Mouse (Mus musculus): ENCODE results near the gene Cst11. TPM values are rescaled to one million over a fixed set of nuclear protein-coding genes. Genes with fewer than 3 reads are reported as not detected.
A peak's percentile ranks its signal among the peaks of the same experiment; 100 is the strongest.
"Not testable (repeated sequence)": the region's sequence is repeated elsewhere in the genome, so short reads cannot be mapped to it uniquely, and the experiment has no call there.

Cst11 gene
- polyA plus RNA-seq (2016; fragmentation: Nextera tagmentation; extraction: Ambion mirVana): not detected in 2 replicates

DNA sequence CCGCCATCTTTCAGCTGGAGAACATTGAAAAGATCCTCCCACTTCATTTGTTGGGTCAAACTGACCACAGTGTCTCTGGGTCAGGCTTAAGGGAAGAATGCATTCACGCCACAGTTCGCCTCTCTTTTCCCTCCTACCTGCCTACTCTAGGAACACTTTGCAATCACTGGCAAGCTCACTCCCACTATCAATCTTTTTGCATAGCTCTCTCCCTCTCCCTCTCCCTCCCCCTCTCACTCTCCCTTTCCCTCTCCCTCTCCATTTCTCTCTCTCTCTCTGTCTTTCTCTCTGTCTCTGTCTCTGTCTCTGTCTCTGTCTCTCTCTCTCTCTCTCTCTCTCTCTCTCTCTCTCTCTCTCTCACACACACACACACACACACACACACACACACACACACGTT is at the start of gene Cst11:
Cst11 (minus strand) TSS at position 101 of the 400 bp plus-strand sequence.
- H3K9me3 ChIP-seq; H3K36me3 ChIP-seq (replicated peaks); H3K27ac ChIP-seq (replicated peaks); H3K27me3 ChIP-seq (replicated peaks; ENCODE audit: low read depth, poor library complexity, severe bottlenecking); H3K4me3 ChIP-seq; DNase-seq (ENCODE audit: low spot score); H3K4me1 ChIP-seq: not testable (repeated sequence)
- 85% methylated on average over 4 of the region's 4 CpGs for WGBS

DNA sequence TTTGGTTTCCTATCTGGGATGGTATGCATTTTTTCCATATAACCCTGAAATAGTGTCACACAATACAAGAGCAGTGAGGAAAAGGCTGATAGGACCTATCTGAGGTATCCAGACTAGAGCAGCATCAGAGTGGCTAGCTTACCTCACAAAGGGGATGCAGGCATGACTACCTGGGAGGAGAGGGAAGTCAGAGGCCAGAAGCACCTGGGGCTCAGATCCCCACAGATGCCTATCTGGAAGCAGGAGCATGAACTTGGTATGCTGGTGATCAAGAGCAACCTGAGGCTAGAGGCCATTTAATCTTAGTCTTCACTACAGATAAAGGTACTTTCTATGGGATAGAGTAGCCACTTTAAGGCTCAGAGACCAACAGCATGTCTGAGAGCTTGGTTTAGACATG is 48.6 kb upstream of the Cst11 start, which contains the start of gene Cst13:
Cst13 (plus strand) TSS at position 173 of the 400 bp plus-strand sequence.
- no peaks in the 10 kb centered on the region for H3K9me3 ChIP-seq
- no peak within 1 kb of the TSS for H3K4me3 ChIP-seq
- no peak for DNase-seq (ENCODE audit: low spot score)
- no peaks in the 10 kb centered on the region for H3K27me3 ChIP-seq (replicated peaks; ENCODE audit: low read depth, poor library complexity, severe bottlenecking)
- H3K27ac ChIP-seq (replicated peaks): no peak within 1 kb of the TSS
- no peaks in the 10 kb centered on the region for H3K36me3 ChIP-seq (replicated peaks)
- no peaks in the 10 kb centered on the region for H3K4me1 ChIP-seq

DNA sequence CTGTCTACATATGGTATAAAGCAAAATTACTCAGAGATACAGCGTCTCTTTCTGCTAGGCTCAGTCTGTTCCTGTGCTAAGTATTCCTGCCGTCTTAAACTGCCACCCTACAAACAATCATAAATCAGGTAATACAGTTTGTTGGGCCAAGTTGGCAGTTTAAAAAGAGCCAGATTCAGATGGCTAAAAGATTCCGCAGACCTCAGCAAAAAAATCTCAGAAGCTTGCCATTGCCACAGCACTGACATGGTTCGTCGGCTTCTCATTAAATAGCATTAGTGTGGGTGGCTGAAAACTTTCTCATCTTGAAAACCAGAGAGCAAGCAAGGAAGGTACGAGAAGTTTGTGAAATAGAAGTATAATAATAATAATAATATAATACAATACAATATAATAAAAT is 35.4 kb upstream of the Cst11 start:
- Histone ChIP-seq H3K36me3 (replicated peaks) (no peaks in the 10 kb centered on the region), H3K4me1 (no peaks in the 10 kb centered on the region), H3K27ac (replicated peaks) (no peak overlapping the region), H3K9me3 (no peaks in the 10 kb centered on the region), H3K27me3 (replicated peaks; ENCODE audit: low read depth, poor library complexity, severe bottlenecking) (no peaks in the 10 kb centered on the region), H3K4me3 (no peak overlapping the region)
- 81% methylated on average over 6 of the region's 6 CpGs for WGBS
- DNase-seq (ENCODE audit: low spot score): no peak

GRCm38 (mm10) chr2:148801491-148801921 is 30.2 kb upstream of the Cst11 start:
- H3K27ac ChIP-seq (replicated peaks): no peak overlapping the region
- H3K4me3 ChIP-seq: no peak overlapping the region
- H3K9me3 ChIP-seq: no peaks in the 10 kb centered on the region
- no peaks in the 10 kb centered on the region for H3K4me1 ChIP-seq
- DNase-seq (ENCODE audit: low spot score): no peak
- WGBS: 68% methylated on average over 3 of the region's 3 CpGs
- no peaks in the 10 kb centered on the region for H3K36me3 ChIP-seq (replicated peaks)
- no peaks in the 10 kb centered on the region for H3K27me3 ChIP-seq (replicated peaks; ENCODE audit: low read depth, poor library complexity, severe bottlenecking)

- Histone ChIP-seq H3K27me3 (replicated peaks; ENCODE audit: low read depth, poor library complexity, severe bottlenecking) (no peaks in the 10 kb centered on the region), H3K36me3 (replicated peaks) (no peaks in the 10 kb centered on the region), H3K9me3 (no peaks in the 10 kb centered on the region), H3K4me3 (no peak within 1 kb of the TSS), H3K4me1 (no peaks in the 10 kb centered on the region), H3K27ac (replicated peaks) (no peak within 1 kb of the TSS)
- no peak for DNase-seq (ENCODE audit: low spot score)
- 89% methylated on average over 1 of the region's 1 CpGs for WGBS
These were observed 27.2 kb upstream of the Cst11 start, which contains the start of gene Cst8 for GRCm38 (mm10) chr2:148798485-148798884. Cst8 (plus strand) TSS chr2:148798785.

GRCm38 (mm10) chr2:148789142-148789541 is 17.8 kb upstream of the Cst11 start, which contains the start of gene Cst12:
Cst12 (plus strand) TSS chr2:148789361.
- WGBS: 90% methylated on average over 6 of the region's 6 CpGs
- no peak for DNase-seq (ENCODE audit: low spot score)

DNA sequence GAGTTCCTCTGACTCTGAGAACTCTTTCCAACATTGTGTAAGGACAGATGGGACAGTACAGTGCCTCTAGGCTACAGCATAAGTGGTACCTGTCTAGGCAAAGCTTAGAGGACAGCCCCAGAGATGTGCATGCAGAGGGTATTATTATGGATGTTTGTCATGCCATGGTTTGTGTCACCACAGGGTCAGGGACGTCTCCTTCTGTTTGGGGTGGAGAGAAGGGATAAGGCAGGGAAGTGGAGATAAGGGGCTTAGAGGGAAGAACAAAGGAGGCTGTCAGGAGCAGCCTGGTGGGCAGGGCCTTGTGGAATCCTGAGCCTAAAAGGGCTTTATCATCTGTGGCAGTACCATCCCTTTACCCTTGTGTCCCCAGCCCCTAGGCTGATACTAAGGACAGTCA is 10.4 kb upstream of the Cst11 start, which contains the start of gene 8030411F24Rik:
8030411F24Rik (plus strand) TSS at position 301 of the 400 bp plus-strand sequence.
- Histone ChIP-seq H3K27me3 (replicated peaks; ENCODE audit: low read depth, poor library complexity, severe bottlenecking) (no peaks in the 10 kb centered on the region), H3K4me3 (no peak within 1 kb of the TSS), H3K4me1 (no peaks in the 10 kb centered on the region), H3K27ac (replicated peaks) (no peak within 1 kb of the TSS), H3K9me3 (no peaks in the 10 kb centered on the region), H3K36me3 (replicated peaks) (no peaks in the 10 kb centered on the region)
- WGBS: 6% methylated on average over 1 of the region's 1 CpGs
- DNase-seq (ENCODE audit: low spot score): no peak

More at GRCm38 (mm10) chr2:148789142-148789541, 17.8 kb upstream of the Cst11 start, which contains the start of gene Cst12:
- no peaks in the 10 kb centered on the region for H3K27me3 ChIP-seq (replicated peaks; ENCODE audit: low read depth, poor library complexity, severe bottlenecking)
- H3K36me3 ChIP-seq (replicated peaks): no peaks in the 10 kb centered on the region
- H3K9me3 ChIP-seq: no peaks in the 10 kb centered on the region
- H3K4me3 ChIP-seq: no peak within 1 kb of the TSS
- no peak within 1 kb of the TSS for H3K27ac ChIP-seq (replicated peaks)
- no peaks in the 10 kb centered on the region for H3K4me1 ChIP-seq

DNA sequence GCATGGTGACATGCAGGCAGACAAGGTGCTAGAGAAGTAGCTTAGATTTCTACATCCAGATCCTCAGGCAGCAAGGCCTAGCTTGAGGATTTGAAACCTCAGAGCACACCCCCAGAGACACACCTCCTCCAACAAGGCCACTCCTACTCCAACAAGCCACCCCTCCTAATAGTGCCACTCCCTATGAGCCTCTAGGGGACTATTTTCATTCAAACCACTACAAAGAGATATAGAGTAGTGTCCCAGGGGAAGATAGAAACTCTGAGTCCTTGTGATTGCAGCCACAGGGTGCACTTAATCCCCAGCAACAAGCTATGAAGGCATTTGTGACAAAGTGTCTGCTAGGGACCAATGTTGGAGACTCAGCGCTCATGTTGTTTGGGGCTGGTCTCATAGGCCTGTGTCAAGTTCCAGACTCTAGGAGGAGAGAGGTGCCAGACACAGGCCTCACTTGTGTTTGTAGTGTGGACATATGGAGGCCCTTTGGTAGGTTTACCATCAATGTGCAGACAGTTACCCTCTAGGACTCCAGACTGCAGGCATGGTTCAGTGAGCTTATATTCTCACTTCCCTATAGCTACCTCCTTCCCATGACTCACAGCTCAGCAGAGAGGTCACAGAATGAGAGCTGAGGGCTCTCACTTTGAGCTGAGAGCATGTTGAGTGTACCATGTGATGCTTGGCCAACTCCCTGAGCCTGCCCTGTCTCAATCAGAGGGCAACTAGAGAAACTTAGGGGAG is 7.5 kb downstream of the Cst11 start:
- H3K4me3 ChIP-seq: no peak overlapping the region
- no peaks in the 10 kb centered on the region for H3K36me3 ChIP-seq (replicated peaks)
- WGBS: 88% methylated on average over 1 of the region's 1 CpGs
- no peaks in the 10 kb centered on the region for H3K9me3 ChIP-seq
- no peak overlapping the region for H3K27ac ChIP-seq (replicated peaks)
- no peaks in the 10 kb centered on the region for H3K4me1 ChIP-seq
- no peak for DNase-seq (ENCODE audit: low spot score)
- no peaks in the 10 kb centered on the region for H3K27me3 ChIP-seq (replicated peaks; ENCODE audit: low read depth, poor library complexity, severe bottlenecking)

DNA sequence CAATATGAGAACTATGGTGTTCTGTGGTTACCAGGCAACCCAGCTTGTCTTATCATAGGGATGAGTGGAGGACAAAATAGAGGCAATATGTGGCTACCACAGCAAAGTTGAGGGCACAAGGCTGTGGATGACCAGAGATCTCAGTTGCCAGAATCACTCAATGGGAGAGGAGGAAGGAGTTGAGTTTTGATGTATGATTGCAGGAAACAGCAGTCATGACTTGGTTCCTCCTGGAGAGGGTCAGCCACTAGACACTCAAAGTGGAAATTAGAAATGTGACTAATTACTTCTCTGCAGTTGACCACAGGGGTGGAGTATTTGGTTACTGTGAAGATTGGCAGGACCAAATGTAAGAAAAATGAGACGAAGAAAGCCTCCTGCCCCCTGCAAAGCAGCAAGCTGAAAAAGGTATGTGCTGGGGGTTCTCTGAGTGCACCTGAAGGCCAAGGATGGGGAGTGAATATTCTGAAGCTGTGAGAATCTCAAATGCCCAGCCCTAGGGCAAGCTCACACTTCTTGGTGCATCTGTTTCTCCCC is 16.9 kb downstream of the Cst11 start:
- H3K27ac ChIP-seq (replicated peaks): no peak overlapping the region
- H3K36me3 ChIP-seq (replicated peaks): no peaks in the 10 kb centered on the region
- no peak for DNase-seq (ENCODE audit: low spot score)
- H3K9me3 ChIP-seq: no peaks in the 10 kb centered on the region
- no peak overlapping the region for H3K4me3 ChIP-seq
- WGBS: 74% methylated on average over 1 of the region's 1 CpGs
- no peaks in the 10 kb centered on the region for H3K4me1 ChIP-seq
- no peaks in the 10 kb centered on the region for H3K27me3 ChIP-seq (replicated peaks; ENCODE audit: low read depth, poor library complexity, severe bottlenecking)

DNA sequence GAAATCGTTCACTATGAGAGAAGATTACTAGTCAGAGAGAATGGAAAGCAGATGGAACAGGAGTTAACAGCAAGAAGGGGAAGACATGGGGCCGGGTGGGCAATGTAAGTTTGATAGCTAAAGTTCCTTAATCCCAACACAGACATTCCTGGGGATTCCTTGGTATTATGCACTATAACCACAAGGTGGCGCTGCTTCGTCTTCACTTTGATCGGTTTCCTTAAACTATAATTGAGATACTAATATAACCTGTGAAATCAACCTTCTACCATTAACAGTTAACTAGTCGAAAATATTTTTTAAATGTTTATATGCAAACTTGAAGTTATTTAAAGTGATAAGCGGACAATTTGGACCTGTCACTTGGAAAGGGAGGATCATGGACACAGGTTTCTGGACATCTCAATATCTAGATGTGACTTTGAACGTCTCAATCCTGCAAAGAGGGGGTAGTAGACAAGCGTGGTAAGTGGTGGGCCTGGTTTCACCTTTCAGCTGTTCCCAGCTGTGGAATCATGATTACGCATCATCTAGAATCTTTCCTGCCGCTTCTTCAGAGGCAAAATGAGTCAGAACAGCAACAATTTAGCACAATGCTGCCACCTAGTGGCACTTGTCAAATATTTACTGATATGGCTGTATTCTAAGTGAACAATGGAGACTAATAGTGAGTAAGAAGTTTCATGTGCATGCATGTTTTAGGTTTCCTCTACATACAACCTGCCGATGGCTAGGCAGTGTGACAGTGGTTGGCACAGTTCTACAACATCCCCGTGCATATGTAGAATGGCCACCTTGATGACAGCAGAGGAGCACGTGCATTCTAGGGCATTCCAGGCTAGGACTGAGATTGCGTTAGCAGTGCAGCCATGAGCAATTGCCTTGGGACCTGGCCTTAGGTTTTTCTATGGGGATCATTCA is 19.1 kb downstream of the Cst11 start:
- no peaks in the 10 kb centered on the region for H3K27me3 ChIP-seq (replicated peaks; ENCODE audit: low read depth, poor library complexity, severe bottlenecking)
- no peaks in the 10 kb centered on the region for H3K36me3 ChIP-seq (replicated peaks)
- no peak overlapping the region for H3K27ac ChIP-seq (replicated peaks)
- H3K9me3 ChIP-seq: no peaks in the 10 kb centered on the region
- DNase-seq (ENCODE audit: low spot score): peak; percentile 67
- peak overlapping the region; percentile 46 for H3K4me3 ChIP-seq
- H3K4me1 ChIP-seq: no peaks in the 10 kb centered on the region
- WGBS: 18% methylated on average over 15 of the region's 15 CpGs

GRCm38 (mm10) chr2:148750058-148750457 is 21.2 kb downstream of the Cst11 start, which contains the start of gene Cstl1:
Cstl1 (plus strand) TSS chr2:148750358.
- DNase-seq (ENCODE audit: low spot score): no peak
- H3K27ac ChIP-seq (replicated peaks): no peak within 1 kb of the TSS
- H3K4me3 ChIP-seq: no peak within 1 kb of the TSS
- H3K4me1 ChIP-seq: no peaks in the 10 kb centered on the region
- H3K9me3 ChIP-seq: no peaks in the 10 kb centered on the region
- whole genome bisulfite sequencing: 83% methylated on average over 1 of the region's 1 CpGs
- H3K36me3 ChIP-seq (replicated peaks): no peaks in the 10 kb centered on the region
- H3K27me3 ChIP-seq (replicated peaks; ENCODE audit: low read depth, poor library complexity, severe bottlenecking): no peaks in the 10 kb centered on the region

GRCm38 (mm10) chr2:148743846-148744407 is 27.4 kb downstream of the Cst11 start:
- no peak for DNase-seq (ENCODE audit: low spot score)
- H3K36me3 ChIP-seq (replicated peaks): no peaks in the 10 kb centered on the region
- H3K4me3 ChIP-seq: no peak overlapping the region
- H3K27me3 ChIP-seq (replicated peaks; ENCODE audit: low read depth, poor library complexity, severe bottlenecking): no peaks in the 10 kb centered on the region
- no peak overlapping the region for H3K27ac ChIP-seq (replicated peaks)
- no peaks in the 10 kb centered on the region for H3K9me3 ChIP-seq
- 78% methylated on average over 3 of the region's 3 CpGs for WGBS
- H3K4me1 ChIP-seq: no peaks in the 10 kb centered on the region
